Mouse (Mus musculus) brain, adult 10 weeks (tissue): ENCODE data around the gene Nsa2. TPM values are rescaled to one million over a fixed set of nuclear protein-coding genes. Genes with fewer than 3 reads are reported as not detected.

Experiments used
- polyA plus RNA-seq: library from polyadenylated mRNA; stranded (reverse); fragments of 350-450 nt; fragmentation: Illumina TruSeq; extraction: RNeasy Lipid Tissue Mini Kit (QIAGEN cat#74804); gene quantifications from one replicate; pipeline ENCODE4 v1.2.3, GENCODE M21; 2015; ENCODE audit warnings: low read depth, low replicate concordance

Gene Nsa2
- polyA plus RNA-seq, result 71.4 TPM

DNA sequence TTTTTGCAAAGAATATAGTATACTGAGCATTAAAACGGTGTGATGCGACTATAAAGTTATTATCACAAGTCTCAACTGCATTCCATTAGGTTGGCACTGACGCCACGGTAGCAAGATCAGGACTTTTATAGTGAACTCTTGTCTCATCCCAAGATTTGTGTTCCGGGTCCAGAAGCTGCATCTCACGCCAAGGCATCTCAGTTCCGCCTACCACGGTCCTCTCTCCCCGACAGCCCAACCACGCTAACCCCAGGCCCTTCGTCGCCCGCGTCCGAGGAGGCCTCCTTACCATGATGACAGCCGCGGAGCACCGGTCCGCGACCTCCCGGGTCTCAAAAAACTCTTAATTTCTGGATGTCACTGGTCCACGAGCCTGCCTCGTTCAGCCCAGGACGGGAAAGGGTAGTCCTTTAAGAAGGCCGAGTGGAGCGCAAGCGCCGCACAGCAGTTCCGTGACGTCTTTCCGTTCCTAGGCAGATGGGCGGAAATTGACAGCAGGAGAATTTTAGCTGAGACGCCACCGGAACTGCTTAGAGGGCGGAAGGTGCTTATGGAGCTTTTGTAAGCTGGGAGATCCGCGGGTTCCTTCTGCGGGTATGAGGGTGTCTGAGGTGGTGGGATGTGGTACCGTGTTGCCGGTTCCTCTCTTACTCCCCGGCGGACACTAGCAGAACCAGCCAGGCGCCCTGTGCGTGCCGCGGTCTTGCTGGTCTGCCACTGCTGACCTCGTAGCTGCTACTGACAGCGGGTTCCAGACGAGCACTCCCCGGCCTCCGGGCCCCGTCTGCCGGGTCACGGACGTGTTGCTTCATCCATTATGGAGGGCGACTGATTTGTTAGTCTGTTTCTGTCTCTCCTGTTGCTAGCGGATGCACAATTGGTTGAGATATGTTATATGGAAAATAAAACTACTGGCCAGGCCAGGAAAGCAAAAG, at the start of gene Nsa2, which contains the start of gene Gfm2:
Gene Nsa2 (minus strand): TSS at position 472 of the 935 bp plus-strand sequence.
Gene Gfm2 (plus strand): TSS at position 472 of the 935 bp plus-strand sequence.

DNA sequence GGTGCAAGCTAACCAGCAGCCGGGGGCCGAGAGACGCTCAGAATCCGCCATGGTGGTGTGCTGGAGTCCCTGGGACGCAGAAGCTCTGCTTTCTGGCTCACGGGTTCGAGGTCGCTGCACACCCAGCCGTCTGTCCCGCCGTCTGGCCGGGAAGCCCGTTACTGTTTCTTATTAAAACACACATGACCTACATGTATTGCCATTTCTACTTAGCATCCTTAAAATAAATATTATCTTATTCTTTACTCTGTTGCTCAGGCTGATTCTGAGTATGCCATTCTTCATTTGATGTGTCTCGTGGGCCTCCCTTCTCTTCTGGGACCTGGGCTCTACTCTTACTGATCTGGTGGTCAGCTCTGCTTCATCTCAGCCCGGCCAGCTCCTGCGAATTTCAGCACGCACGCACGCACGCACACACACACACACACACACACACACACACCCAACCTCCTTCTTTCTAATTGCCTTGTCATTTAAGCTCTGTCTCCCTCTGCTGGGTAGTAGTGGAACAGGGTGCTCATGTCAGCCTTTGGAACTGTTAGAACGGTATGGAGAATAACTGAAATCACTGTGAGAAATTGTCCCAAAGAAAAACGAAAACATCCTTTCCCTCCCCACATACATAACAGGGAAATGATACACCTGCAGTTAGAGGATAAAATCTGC, 38.4 kb downstream of the Nsa2 start, which contains the start of gene Gm6169:
Gene Gm6169 (minus strand): TSS at position 51 of the 666 bp plus-strand sequence.

Other genes with a start within 250 kb of the Nsa2 start
- 6.9 TPM for gene Gcnt4, start 213.2 kb downstream of the Nsa2 start, polyA plus RNA-seq
- not detected for gene 1700029F12Rik, start 103.6 kb downstream of the Nsa2 start, polyA plus RNA-seq
- gene Fam169a, start 70.7 kb downstream of the Nsa2 start, polyA plus RNA-seq, result 36.8 TPM
- not detected for gene Gm6169, start 38.7 kb downstream of the Nsa2 start, polyA plus RNA-seq
- gene Gfm2, start within 50 bp of the Nsa2 start, polyA plus RNA-seq, result 25.6 TPM
- 167 TPM for gene Hexb, start 60.4 kb upstream of the Nsa2 start, polyA plus RNA-seq
- gene Enc1, start 103.2 kb upstream of the Nsa2 start, polyA plus RNA-seq, result 369 TPM